Mouse (Mus musculus): ENCODE data around the gene Tcte1. TPM values are rescaled to one million over a fixed set of nuclear protein-coding genes. Genes with fewer than 3 reads are reported as not detected.

Gene Tcte1
- 0.06 TPM in 1 of 2 replicates, not detected in the other for polyA plus RNA-seq (2012)

DNA sequence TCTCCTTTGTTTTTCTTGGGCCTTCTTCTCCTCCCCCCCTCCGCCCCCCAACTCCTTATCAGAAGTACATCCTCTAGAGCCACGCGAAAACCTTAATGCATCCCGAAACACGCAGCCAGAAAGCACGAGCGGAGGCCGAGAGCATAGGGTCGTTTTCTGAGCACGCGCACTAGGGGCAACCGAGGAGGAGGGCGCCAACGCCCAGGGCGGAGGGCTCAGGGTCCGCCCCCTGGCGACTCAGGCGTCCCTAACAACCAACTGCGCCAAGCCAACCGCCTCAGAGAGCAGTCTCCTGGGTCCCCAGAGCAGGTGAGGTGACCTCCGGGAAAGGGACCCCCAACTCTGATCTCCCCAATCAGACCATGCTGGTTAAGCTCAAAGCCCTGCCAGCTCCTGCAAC lies at the start of gene Tcte1:
TSS of gene Tcte1 (plus strand) at position 172 of the 400 bp plus-strand sequence.

DNA sequence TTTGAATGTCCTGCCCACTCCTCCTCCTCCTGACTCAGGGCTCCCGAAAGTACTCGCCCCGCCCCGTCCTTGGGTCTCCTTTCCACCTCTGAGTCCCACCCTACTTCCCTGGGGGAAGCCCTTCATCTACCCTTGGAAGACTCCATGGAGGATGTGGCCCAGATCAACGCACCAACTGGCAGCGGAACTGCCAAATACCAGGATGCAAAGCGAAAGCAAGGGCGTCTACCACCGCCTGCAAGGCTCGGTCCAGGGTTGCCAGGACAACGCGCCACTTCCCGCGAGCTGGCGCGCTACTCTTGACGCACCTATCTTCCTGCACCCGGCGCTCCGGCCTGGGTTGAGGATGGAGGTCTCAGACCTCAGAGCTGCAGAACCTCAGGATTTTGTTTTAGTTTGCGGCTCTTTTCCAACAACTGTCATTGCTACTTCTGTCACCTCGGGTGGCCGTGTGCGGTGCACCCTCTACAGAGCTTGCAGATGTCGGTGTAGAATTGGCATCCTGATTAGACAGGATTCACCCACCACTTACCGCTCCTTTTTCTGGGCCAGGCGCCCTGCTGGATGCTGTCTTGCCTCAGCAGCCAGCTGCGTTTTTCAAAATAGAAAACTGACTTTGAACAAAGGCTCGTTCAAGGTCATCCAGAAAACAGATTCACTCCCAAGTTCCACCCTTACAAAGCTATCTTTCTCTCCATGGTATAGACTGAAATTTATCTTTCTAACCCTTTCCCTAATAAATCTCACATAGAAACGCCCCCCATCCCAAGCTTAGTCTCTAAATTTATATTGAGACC lies 48.4 kb upstream of the Tcte1 start, which contains the start of gene Spats1:
TSS of gene Spats1 (minus strand) at position 747 of the 797 bp plus-strand sequence.

DNA sequence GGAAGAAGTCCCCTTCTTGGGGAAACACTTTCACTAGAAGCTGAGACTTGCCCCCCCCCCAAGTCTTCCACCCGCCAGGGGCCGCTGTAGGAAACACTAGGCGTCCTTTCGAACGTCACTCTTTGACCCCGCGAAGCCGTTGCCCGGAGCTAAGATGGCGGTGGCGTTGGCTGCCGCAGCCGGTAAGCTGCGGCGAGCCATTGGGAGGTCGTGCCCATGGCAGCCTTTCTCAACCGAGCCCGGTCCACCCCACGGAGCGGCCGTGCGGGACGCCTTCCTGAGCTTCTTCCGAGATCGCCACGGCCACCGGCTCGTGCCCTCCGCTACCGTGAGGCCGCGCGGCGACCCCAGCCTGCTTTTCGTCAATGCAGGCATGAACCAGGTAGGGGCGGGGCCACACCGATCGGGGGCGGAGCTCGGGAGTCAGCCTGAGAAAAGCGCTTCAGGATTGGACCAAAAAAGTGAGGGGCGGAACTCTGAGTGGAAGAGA lies 16.5 kb upstream of the Tcte1 start, which contains the start of gene Aars2:
TSS of gene Aars2 (plus strand) at position 142 of the 490 bp plus-strand sequence.

DNA sequence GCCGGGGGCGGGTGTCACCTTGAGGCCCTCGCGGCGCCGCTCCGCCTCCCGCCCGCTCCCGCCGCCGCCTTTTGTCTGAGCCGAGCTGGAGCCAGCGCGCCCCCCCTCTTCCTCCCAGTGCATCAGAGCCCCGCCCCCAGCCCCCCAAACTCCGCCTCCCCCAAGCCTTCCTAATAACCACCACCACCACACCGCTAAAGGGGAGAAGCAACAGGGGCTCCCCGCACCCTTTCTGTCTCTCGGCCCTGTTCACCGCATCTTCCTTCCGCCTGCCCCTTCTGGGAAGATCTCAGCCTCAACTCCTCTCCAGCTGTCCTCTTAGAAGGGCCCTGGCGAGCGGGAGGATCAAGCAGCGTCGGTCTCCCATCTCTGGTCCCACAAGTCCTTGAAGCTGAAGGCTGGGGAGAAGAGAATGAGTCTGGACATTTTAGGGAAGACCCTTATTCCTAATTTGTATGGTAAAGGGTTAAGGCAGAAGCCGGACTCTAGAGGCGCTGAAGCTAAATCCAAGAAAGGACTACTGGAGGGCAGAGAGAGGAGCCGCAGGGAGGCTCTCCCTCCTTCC lies 26.5 kb downstream of the Tcte1 start, which contains the start of gene Tmem151b:
TSS of gene Tmem151b (minus strand) at position 61 of the 565 bp plus-strand sequence.

DNA sequence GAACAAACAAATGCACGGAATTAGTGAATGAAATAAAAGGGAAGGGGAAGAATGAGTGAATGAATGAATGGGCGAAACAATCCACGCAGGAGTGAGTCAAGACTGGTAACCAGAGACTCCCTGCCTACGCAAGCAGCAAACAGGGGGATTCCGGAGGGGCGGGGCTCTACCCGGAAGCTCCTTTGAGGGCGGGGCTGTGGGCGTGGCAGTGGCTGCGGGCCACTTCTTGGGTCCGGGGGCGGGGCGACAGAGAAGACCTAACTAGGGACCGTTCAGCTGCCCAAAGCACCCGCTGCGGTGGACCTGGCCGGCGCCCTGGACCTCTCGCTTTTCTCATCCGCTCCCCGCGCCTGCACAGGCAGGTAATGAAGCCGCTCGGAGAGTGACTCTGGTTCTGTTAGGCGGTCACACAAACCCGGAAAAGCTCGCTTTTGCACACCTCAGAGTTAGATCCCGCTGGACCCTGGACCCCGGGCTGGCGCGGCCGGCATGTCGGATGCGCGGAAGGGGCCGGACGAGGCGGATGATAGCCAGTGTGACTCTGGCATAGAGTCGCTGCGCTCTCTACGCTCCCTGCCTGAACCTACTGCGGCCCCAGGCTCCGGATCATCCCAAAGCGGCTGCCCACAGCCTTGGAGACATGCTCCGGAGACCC lies 32.3 kb downstream of the Tcte1 start, which contains the start of gene Nfkbie:
TSS of gene Nfkbie (plus strand) at position 252 of the 655 bp plus-strand sequence.

DNA sequence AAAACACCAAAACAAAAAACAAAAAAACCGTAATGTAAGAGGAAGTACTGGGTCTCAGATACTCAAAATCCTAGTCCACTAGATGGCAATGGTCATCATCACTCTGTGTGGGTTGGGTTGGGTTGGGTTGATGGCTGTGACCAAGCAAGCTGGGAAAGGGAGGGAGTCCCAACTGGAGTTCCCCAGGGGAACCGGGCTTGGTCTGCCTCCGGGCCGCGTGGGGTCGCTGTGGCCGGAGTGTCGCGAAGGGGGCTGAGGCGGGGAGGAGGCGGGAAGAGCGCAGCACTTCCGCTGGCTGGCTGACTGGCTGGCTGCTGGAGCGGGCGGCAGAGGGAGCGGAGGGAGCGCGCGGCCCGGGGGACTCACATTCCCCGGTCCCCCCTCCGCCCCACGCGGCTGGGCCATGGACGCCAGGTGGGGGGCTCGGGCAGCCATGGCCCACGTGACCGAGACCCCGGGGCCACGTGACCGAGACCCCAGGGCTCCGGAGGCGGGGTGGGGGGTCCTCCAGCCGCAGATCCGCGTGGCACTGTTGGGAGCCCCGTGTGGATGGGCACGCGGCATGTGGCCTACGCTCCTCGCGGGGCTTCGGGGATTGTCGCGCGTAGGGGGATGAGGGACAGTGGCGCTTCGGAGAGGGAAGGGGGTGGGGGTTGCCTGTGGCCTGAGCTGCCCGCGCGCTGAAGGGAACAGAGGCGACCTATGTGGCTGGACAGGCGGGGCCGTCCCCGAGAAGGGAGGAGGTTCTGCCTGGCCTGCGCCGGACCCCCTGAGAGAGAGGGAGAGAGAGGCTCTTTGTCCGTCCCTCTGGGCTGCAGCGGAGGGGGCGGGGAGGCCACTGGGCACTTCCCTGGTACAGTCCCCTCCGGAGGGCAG lies 40.7 kb downstream of the Tcte1 start, which contains the start of gene Slc35b2:
TSS of gene Slc35b2 (plus strand) at position 220 of the 876 bp plus-strand sequence.

DNA sequence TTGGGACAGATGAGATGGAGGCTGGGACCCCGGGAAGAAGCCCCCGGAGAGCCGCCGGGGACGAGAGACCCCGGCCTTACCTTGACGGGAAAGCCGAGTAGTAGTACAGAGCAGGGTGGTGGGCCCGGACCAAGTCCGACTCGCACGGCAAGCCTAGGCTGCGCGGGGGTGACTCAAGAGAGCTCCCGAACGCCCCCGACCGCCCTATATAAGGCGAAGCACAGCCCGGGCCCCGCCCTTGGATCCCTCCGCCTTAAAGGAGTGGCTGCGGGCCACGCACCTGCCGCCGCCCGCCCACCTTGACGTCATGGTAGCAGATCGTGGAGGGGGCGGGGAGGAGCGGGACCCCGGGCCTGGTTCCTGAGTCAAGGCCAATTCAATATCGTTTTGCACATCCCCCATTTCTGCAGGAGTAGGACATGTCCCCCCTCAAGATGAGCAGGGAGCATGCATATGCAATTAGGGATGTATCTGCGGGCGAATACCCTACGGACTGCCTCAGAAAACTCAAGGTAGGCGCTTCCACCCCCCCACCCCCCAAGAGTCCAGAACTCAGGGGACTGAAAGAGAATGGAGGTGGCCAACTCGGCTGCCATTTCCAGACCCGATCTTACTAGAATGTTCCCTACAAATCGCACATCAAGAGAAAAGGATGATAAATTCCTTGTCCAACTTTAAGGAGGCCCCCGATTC lies 50.0 kb downstream of the Tcte1 start, which contains the start of gene Hsp90ab1:
TSS of gene Hsp90ab1 (minus strand) at position 185 of the 693 bp plus-strand sequence.

Other genes with a start within 250 kb of the Tcte1 start
- gene Cdc5l, start 89.7 kb upstream of the Tcte1 start, polyA plus RNA-seq (2012): 7.4 and 8.3 TPM in 2 replicates
- 0.03 TPM in 1 of 2 replicates, not detected in the other for gene Spats1, start 48.0 kb upstream of the Tcte1 start, polyA plus RNA-seq (2012)
- gene Aars2, start 16.6 kb upstream of the Tcte1 start, polyA plus RNA-seq (2012): 39.1 and 48.9 TPM in 2 replicates
- gene Tmem151b, start 26.2 kb downstream of the Tcte1 start, polyA plus RNA-seq (2012): 0.26 and 0.31 TPM in 2 replicates
- 33.6 and 42.7 TPM in 2 replicates for gene Nfkbie, start 32.3 kb downstream of the Tcte1 start, polyA plus RNA-seq (2012)
- 38.8 and 39.1 TPM in 2 replicates for gene Slc35b2, start 40.4 kb downstream of the Tcte1 start, polyA plus RNA-seq (2012)
- 757 and 930 TPM in 2 replicates for gene Hsp90ab1, start 49.8 kb downstream of the Tcte1 start, polyA plus RNA-seq (2012)
- 165 and 204 TPM in 2 replicates for gene Slc29a1, start 76.2 kb downstream of the Tcte1 start, polyA plus RNA-seq (2012)
- not detected in 2 replicates for gene Mymx, start 78.7 kb downstream of the Tcte1 start, polyA plus RNA-seq (2012)
- gene Capn11, start 135.9 kb downstream of the Tcte1 start, polyA plus RNA-seq (2012): 0.12 and 0.22 TPM in 2 replicates
- gene Mrpl14, start 162.9 kb downstream of the Tcte1 start, polyA plus RNA-seq (2012): 183 and 201 TPM in 2 replicates
- gene Tmem63b, start 163.5 kb downstream of the Tcte1 start, polyA plus RNA-seq (2012): 15.8 and 22.0 TPM in 2 replicates
- not detected in 2 replicates for gene 1600014C23Rik, start 210.4 kb downstream of the Tcte1 start, polyA plus RNA-seq (2012)